8 mouse cellular contexts compared by ENCODE assay signal in the genomic region with DNA sequence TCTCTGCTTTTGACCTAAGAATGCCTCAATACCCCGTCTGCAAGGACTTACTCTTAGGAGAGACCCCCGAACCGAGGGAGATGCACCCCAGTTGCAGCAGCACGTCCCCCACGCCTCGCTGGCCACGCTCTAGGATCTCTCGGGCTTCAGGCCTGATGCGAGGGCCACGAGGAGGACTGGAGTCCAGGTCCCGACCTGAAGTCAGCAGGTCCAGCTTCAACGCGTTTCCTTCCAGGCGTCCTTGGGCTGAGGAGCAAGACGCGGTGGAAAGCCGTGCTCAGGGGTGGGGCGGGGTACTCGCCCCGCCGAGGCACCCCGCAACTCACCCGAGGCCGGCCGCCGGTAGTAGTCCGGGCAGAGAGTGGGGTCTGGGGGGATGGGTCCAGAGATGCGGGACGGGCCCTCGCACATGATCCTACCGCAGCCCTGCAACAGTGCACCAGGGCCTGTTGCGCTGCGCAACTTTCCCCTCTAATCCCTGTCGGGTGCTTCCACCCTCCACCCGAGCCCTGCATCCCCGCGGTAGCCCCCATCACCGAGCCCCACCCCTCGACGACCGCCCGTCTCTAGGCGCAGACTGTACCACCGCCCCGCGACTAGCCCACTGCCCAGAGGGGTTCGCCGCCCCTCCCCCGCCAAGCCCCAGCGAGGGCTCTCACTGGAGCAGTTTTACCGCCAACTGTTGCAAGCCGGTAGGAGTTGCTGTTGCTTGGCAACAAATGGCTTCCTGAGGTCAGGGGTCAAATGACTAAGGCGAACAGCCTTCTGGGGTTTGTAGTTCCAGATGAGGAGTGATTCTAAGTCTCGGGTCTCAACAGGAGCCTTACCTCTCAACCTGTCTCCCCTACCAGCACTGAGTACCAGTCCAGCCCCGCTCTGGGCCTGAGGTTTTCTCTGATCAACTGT. TPM values are rescaled to one million over a fixed set of nuclear protein-coding genes. Genes with fewer than 3 reads are reported as not detected.
DNase-seq lines count a peak whose midpoint lies in the region; ATAC-seq and TF ChIP-seq lines count a peak whose summit lies in the region.

A gene (plus strand): TSS at position 158 of the 906 bp plus-strand sequence.
A gene (minus strand): TSS at position 713 of the 906 bp plus-strand sequence.

- peak; percentile 94 for DNase-seq in MEL (ENCODE audit: low read depth, low spot score)
- DNase-seq in cerebellum, adult 11-12 months, result peak; percentile 91
- peak; percentile 94 for DNase-seq in forebrain, postnatal 0 days
- peak; percentile 84 for DNase-seq in heart, postnatal 4 days
- DNase-seq in layer of hippocampus, adult 8-10 months (ENCODE audit: low spot score in 2 of 2), result peak; percentile 87 to 88
- peak; percentile 78 for DNase-seq in ovary, adult 18-20 months (ENCODE audit: low spot score)
- DNase-seq in thymus, postnatal 0 days (ENCODE audit: low spot score), result peak; percentile 92

- H3K4me1 ChIP-seq in MEL (ENCODE audit: control insufficient read depth in 1 of 2, insufficient read depth in 2 of 2, low read length in 2 of 2), result peaks cover 5 to 13% of the 10 kb centered on the region in 2 experiments; a peak in 3 of 4 replicates
- H3K4me1 ChIP-seq in forebrain, postnatal 0 days (ENCODE audit: insufficient read depth), result no peaks in the 10 kb centered on the region
- H3K4me1 ChIP-seq in lung, embryonic 15.5 days, result peaks cover 15% of the 10 kb centered on the region

- H3K9ac ChIP-seq in MEL (ENCODE audit: control insufficient read depth, low read depth, low read length, poor library complexity, severe bottlenecking), result peak within 1 kb of the TSS; percentile 90
- H3K9ac ChIP-seq in forebrain, postnatal 0 days, result peak within 1 kb of the TSS; percentile 56
- peak within 1 kb of the TSS; percentile 81 for H3K9ac ChIP-seq in lung, embryonic 15.5 days

- H3K79me2 ChIP-seq in MEL (ENCODE audit: control insufficient read depth, insufficient read depth, low read length, poor library complexity), result peaks cover 14% of the 10 kb centered on the region

- H3K9me3 ChIP-seq in MEL (replicated peaks; ENCODE audit: insufficient read depth, low read length), result no peaks in the 10 kb centered on the region
- no peaks in the 10 kb centered on the region for H3K9me3 ChIP-seq in forebrain, postnatal 0 days (ENCODE audit: low read length)
- no peaks in the 10 kb centered on the region for H3K9me3 ChIP-seq in lung, embryonic 15.5 days

- TF ChIP-seq RAD21 in MEL (IDR thresholded peaks at IDR 0.05; ENCODE audit: low read depth, low read length), result no peak

- peak within 1 kb of the TSS; percentile 98 for H3K4me2 ChIP-seq in forebrain, postnatal 0 days (ENCODE audit: low read depth)
- H3K4me2 ChIP-seq in lung, embryonic 15.5 days, result peak within 1 kb of the TSS; percentile 99

- H3K4me3 ChIP-seq in MEL (ENCODE audit: control insufficient read depth in 1 of 2, insufficient read depth in 1 of 2, low read depth in 2 of 2, low read length in 2 of 2), result peak within 1 kb of the TSS; percentile 68 to 93
- H3K4me3 ChIP-seq in forebrain, postnatal 0 days (ENCODE audit: low read depth, low read length), result peak within 1 kb of the TSS; percentile 69
- peak within 1 kb of the TSS; percentile 93 for H3K4me3 ChIP-seq in lung, embryonic 15.5 days

- peak within 1 kb of the TSS; percentile 11 for H3K27ac ChIP-seq in MEL (ENCODE audit: control insufficient read depth, low read depth, low read length)
- no peak within 1 kb of the TSS for H3K27ac ChIP-seq in forebrain, postnatal 0 days (ENCODE audit: low read depth, low read length)
- H3K27ac ChIP-seq in lung, embryonic 15.5 days, result no peak within 1 kb of the TSS

- peak; percentile 89 for ATAC-seq in forebrain, postnatal 0 days
- ATAC-seq in lung, embryonic 15.5 days (ENCODE audit: borderline replicate concordance, extremely low read depth, low FRiP score, low TSS enrichment), result peak; percentile 82

- no peaks in the 10 kb centered on the region for H3K27me3 ChIP-seq in MEL (ENCODE audit: control insufficient read depth in 1 of 2, insufficient read depth in 2 of 2, low read length in 2 of 2)
- no peaks in the 10 kb centered on the region for H3K27me3 ChIP-seq in forebrain, postnatal 0 days (ENCODE audit: insufficient read depth, low read length)
- no peaks in the 10 kb centered on the region for H3K27me3 ChIP-seq in lung, embryonic 15.5 days

- no peak; a peak in 2 of 4 replicates for TF ChIP-seq EP300 in MEL (IDR thresholded peaks at IDR 0.05; ENCODE audit: low read depth in 1 of 2, low read length in 2 of 2)

- under 1% methylated on average over 53 of the region's 55 CpGs for WGBS in forebrain, postnatal 0 days
- WGBS in lung, embryonic 15.5 days, result under 1% methylated on average over 55 of the region's 55 CpGs

- no peak for TF ChIP-seq CTCF in MEL (IDR thresholded peaks at IDR 0.05 in 2 of 3, conservative IDR thresholded peaks at IDR 0.05 in 1 of 3; ENCODE audit: control insufficient read depth in 1 of 3, insufficient read depth in 1 of 3, low read depth in 2 of 3, low read length in 3 of 3, poor library complexity in 1 of 3, severe bottlenecking in 1 of 3)
- TF ChIP-seq CTCF in forebrain, postnatal 0 days (IDR thresholded peaks at IDR 0.05; ENCODE audit: low read depth), result no peak

- H3K36me3 ChIP-seq in MEL (ENCODE audit: control insufficient read depth in 1 of 2, insufficient read depth in 2 of 2, low read length in 2 of 2), result peaks cover 0 to 11% of the 10 kb centered on the region in 2 experiments; a peak in 2 of 4 replicates
- H3K36me3 ChIP-seq in forebrain, postnatal 0 days (ENCODE audit: insufficient read depth), result peaks cover 12% of the 10 kb centered on the region
- H3K36me3 ChIP-seq in lung, embryonic 15.5 days, result peaks cover 7% of the 10 kb centered on the region; the same call in 1 of the 2 replicates

- TF ChIP-seq POLR2A in MEL (IDR thresholded peaks at IDR 0.05; ENCODE audit: control insufficient read depth in 1 of 2, insufficient read depth in 1 of 2, low read depth in 1 of 2, low read length in 2 of 2, poor library complexity in 1 of 2), result peak; percentile 61 to 62; a peak in 3 of 4 replicates

TF ChIP-seq in MEL, 35 proteins besides CTCF, POLR2A, EP300 and RAD21 (continues in another document):
- TF ChIP-seq E2F4 (IDR thresholded peaks at IDR 0.05; ENCODE audit: borderline replicate concordance, low read depth, low read length) (peak; percentile 97), TAL1 (IDR thresholded peaks at IDR 0.05; ENCODE audit: low read length) (no peak), BHLHE40 (IDR thresholded peaks at IDR 0.05; ENCODE audit: borderline replicate concordance, low read depth, low read length) (no peak), USF1 (IDR thresholded peaks at IDR 0.05; ENCODE audit: low read depth, low read length) (peak; percentile 69), MAZ (IDR thresholded peaks at IDR 0.05; ENCODE audit: low read depth, low read length) (no peak), TCF12 (IDR thresholded peaks at IDR 0.05; ENCODE audit: low read depth, low read length) (no peak), USF2 (IDR thresholded peaks at IDR 0.05; ENCODE audit: borderline replicate concordance in 1 of 2, insufficient read depth in 1 of 2, low read depth in 1 of 2, low read length in 2 of 2) (no peak), CHD2 (IDR thresholded peaks at IDR 0.05; ENCODE audit: low read length) (peak; percentile 91), POLR2AphosphoS5 (IDR thresholded peaks at IDR 0.05; ENCODE audit: borderline replicate concordance, low read depth, low read length) (no peak), ZMIZ1 (IDR thresholded peaks at IDR 0.05; ENCODE audit: low read depth, low read length) (no peak), GATA1 (IDR thresholded peaks at IDR 0.05; ENCODE audit: low read depth, low read length) (no peak), MAX (IDR thresholded peaks at IDR 0.05; ENCODE audit: low read length) (peak; percentile 46; the same call in 1 of the 2 replicates), JUND (IDR thresholded peaks at IDR 0.05; ENCODE audit: low read depth, low read length) (no peak), NELFE (IDR thresholded peaks at IDR 0.05; ENCODE audit: low read depth, low read length) (no peak; the same call in 1 of the 2 replicates), MAFK (IDR thresholded peaks at IDR 0.05; ENCODE audit: borderline replicate concordance, low read depth, low read length) (no peak), ZKSCAN1 (IDR thresholded peaks at IDR 0.05; ENCODE audit: low read depth, low read length) (no peak), ETS1 (IDR thresholded peaks at IDR 0.05; ENCODE audit: low read depth, low read length) (0 out of 2 replicates have a peak, but pooled peaks have one; percentile 6), ELF1 (IDR thresholded peaks at IDR 0.05; ENCODE audit: low read depth, low read length) (peak; percentile 79), CHD1 (IDR thresholded peaks at IDR 0.05; ENCODE audit: low read depth, low read length) (no peak), GABPA (IDR thresholded peaks at IDR 0.05; ENCODE audit: low read depth, low read length) (no peak), SMC3 (IDR thresholded peaks at IDR 0.05; ENCODE audit: low read depth, low read length) (no peak), TBP (IDR thresholded peaks at IDR 0.05; ENCODE audit: low read depth, low read length) (0 out of 2 replicates have a peak, but pooled peaks have one; percentile 40)

RNA-seq across cellular contexts. Expression of the first gene that starts in this region (rescaled TPM):
- total RNA-seq in MEL (2012; rRNA removed), result 0.13 and 0.23 TPM in 2 replicates
- polyA plus RNA-seq in MEL (2012; ENCODE audit: insufficient read depth in 1 of 2, insufficient read length in 2 of 2, low read depth in 1 of 2, low replicate concordance in 2 of 2, missing spikeins in 1 of 2), result under 1 TPM in 1 of 2 experiments, not detected in 1; 0.42 TPM
- 0.23 TPM in 1 of 2 replicates, not detected in the other for total RNA-seq in forebrain, postnatal 0 days (2014; rRNA removed)
- 0.21 and 0.31 TPM in 2 replicates for polyA plus RNA-seq in forebrain, postnatal 0 days (2015; fragmentation: Nextera tagmentation; extraction: Ambion mirVana)
- total RNA-seq in heart, postnatal 4 days (2021), result not detected
- under 1 TPM; 0.41 to 0.78 (median 0.45) TPM for total RNA-seq in layer of hippocampus, adult 8-10 months (2022)
- polyA plus RNA-seq in lung, embryonic 15.5 days (2015; fragmentation: Nextera tagmentation; extraction: Ambion mirVana), result 0.17 TPM in 1 of 2 replicates, not detected in the other
- 0.12 TPM in 1 of 2 replicates, not detected in the other for polyA plus RNA-seq in thymus, postnatal 0 days (2015; fragmentation: Nextera tagmentation; extraction: Ambion mirVana)

RNA-seq across cellular contexts. Expression of the second gene that starts in this region (rescaled TPM):
- total RNA-seq in MEL (2012; rRNA removed), result 22.0 TPM in 2 replicates
- 10 to 100 TPM in 1 of 2 experiments, not detected in 1; 42.6 TPM for polyA plus RNA-seq in MEL (2012; ENCODE audit: insufficient read depth in 1 of 2, insufficient read length in 2 of 2, low read depth in 1 of 2, low replicate concordance in 2 of 2, missing spikeins in 1 of 2)
- total RNA-seq in forebrain, postnatal 0 days (2014; rRNA removed), result 10.3 and 10.9 TPM in 2 replicates
- 15.2 and 16.8 TPM in 2 replicates for polyA plus RNA-seq in forebrain, postnatal 0 days (2015; fragmentation: Nextera tagmentation; extraction: Ambion mirVana)
- total RNA-seq in heart, postnatal 4 days (2021), result 1 to 10 TPM; 5.4 to 6.8 TPM
- total RNA-seq in layer of hippocampus, adult 8-10 months (2022), result 10 to 100 TPM; 10.7 to 11.7 (median 11.0) TPM
- polyA plus RNA-seq in lung, embryonic 15.5 days (2015; fragmentation: Nextera tagmentation; extraction: Ambion mirVana), result 27.3 and 28.9 TPM in 2 replicates
- polyA plus RNA-seq in thymus, postnatal 0 days (2015; fragmentation: Nextera tagmentation; extraction: Ambion mirVana), result 28.7 and 29.4 TPM in 2 replicates
